Mouse (Mus musculus) lung, embryonic 15.5 days (tissue): Measurements from ENCODE around the gene Lingo3. TPM values are rescaled to one million over a fixed set of nuclear protein-coding genes. Genes with fewer than 3 reads are reported as not detected.

Source experiments
- ATAC-seq: fragments of 200-750 bp; cut with Nextera tagmentation; 2 replicates; pipeline ENCODE4 v1.8.0; 2017; ENCODE audit warnings: moderate number of reproducible peaks, borderline replicate concordance; ENCODE audit not compliant: low FRiP score, low TSS enrichment; ENCODE audit errors: extremely low read depth
- H3K27ac ChIP-seq: fragments of 300-500 bp; sonication (generic); 2 replicates; pipeline ENCODE4 v1.5.1; 2015; ENCODE audit warnings: moderate library complexity, mild to moderate bottlenecking, inconsistent platforms
- H3K27me3 ChIP-seq: fragments of 300-500 bp; sonication (generic); 2 replicates; pipeline ENCODE4 v1.6.1; 2015; ENCODE audit warnings: inconsistent platforms
- H3K36me3 ChIP-seq: fragments of 300-500 bp; sonication (generic); 2 replicates; pipeline ENCODE4 v1.6.1; 2015; ENCODE audit warnings: inconsistent platforms
- H3K4me1 ChIP-seq: fragments of 300-500 bp; sonication (generic); 2 replicates; pipeline ENCODE4 v1.6.1; 2015; ENCODE audit warnings: inconsistent platforms
- H3K4me2 ChIP-seq: fragments of 300-500 bp; sonication (generic); 2 replicates; pipeline ENCODE4 v1.6.1; 2015; ENCODE audit warnings: inconsistent platforms, mild to moderate bottlenecking, moderate library complexity
- H3K4me3 ChIP-seq: fragments of 300-500 bp; sonication (generic); 2 replicates; pipeline ENCODE4 v1.5.1; 2015; ENCODE audit warnings: mild to moderate bottlenecking, inconsistent platforms
- H3K9ac ChIP-seq: fragments of 300-500 bp; sonication (generic); 2 replicates; pipeline ENCODE4 v1.6.1; 2015; ENCODE audit warnings: inconsistent platforms
- H3K9me3 ChIP-seq: fragments of 300-500 bp; sonication (generic); 2 replicates; pipeline ENCODE4 v1.6.1; 2016; ENCODE audit warnings: inconsistent platforms
- WGBS: fragments of 180-500 bp; shearing (Covaris S2); methylation state at CpG from one replicate; pipeline ENCODE4 v1.1.7; 2015; 5-methylcytosine and 5-hydroxymethylcytosine counted together
- polyA plus RNA-seq: library from polyadenylated mRNA; unstranded; fragments of >200 nt; fragmentation: Nextera tagmentation; extraction: Ambion mirVana; gene quantifications from 2 replicates; pipeline ENCODE4 v1.2.1, GENCODE M21; 2015

Gene Lingo3
- polyA plus RNA-seq, 1 experiment from 2014 or later: 0.05 TPM

- Histone ChIP-seq H3K4me1 (peaks cover 40% of the 10 kb centered on the region), H3K9ac (no peak within 1 kb of the TSS), H3K4me2 (no peak within 1 kb of the TSS), H3K9me3 (no peaks in the 10 kb centered on the region), H3K4me3 (no peak within 1 kb of the TSS), H3K36me3 (peaks cover 45% of the 10 kb centered on the region), H3K27ac (no peak within 1 kb of the TSS), H3K27me3 (peaks cover 28% of the 10 kb centered on the region)
- no peak for ATAC-seq
- 69% methylated on average over 6 of the region's 6 CpGs for WGBS
Observed at GRCm38 (mm10) chr10:80804916-80805315, 38.9 kb downstream of the Lingo3 start, which contains the start of gene Amh. Gene Amh, plus strand, starts transcription at chr10:80805243.

- Histone ChIP-seq H3K9ac (no peak overlapping the region), H3K27me3 (peaks cover 23% of the 10 kb centered on the region; the same call in 1 of the 2 replicates), H3K4me1 (peaks cover 43% of the 10 kb centered on the region), H3K27ac (no peak overlapping the region), H3K4me3 (no peak overlapping the region), H3K36me3 (peaks cover 45% of the 10 kb centered on the region), H3K4me2 (no peak overlapping the region), H3K9me3 (no peaks in the 10 kb centered on the region)
- WGBS: 94% methylated on average over 2 of the region's 2 CpGs
- ATAC-seq: no peak
Observed at GRCm38 (mm10) chr10:80804340-80804739, 39.5 kb downstream of the Lingo3 start.

- ATAC-seq: no peak
- WGBS: 74% methylated on average over 3 of the region's 3 CpGs
- H3K9ac ChIP-seq: no peak overlapping the region
Observed at GRCm38 (mm10) chr10:80802996-80803395, 40.8 kb downstream of the Lingo3 start.

GRCm38 (mm10) chr10:80802204-80802912 is 41.5 kb downstream of the Lingo3 start:
- 82% methylated on average over 10 of the region's 10 CpGs for WGBS
- Histone ChIP-seq H3K36me3 (peaks cover 45% of the 10 kb centered on the region), H3K27ac (no peak overlapping the region), H3K4me1 (peaks cover 25% of the 10 kb centered on the region), H3K9ac (no peak overlapping the region), H3K4me3 (no peak overlapping the region), H3K27me3 (peaks cover 10% of the 10 kb centered on the region; the same call in 1 of the 2 replicates), H3K4me2 (no peak overlapping the region), H3K9me3 (no peaks in the 10 kb centered on the region)
- ATAC-seq: no peak

More at GRCm38 (mm10) chr10:80802996-80803395, 40.8 kb downstream of the Lingo3 start:
- peaks cover 45% of the 10 kb centered on the region for H3K36me3 ChIP-seq
- peaks cover 10% of the 10 kb centered on the region; the same call in 1 of the 2 replicates for H3K27me3 ChIP-seq
- H3K27ac ChIP-seq: no peak overlapping the region
- no peaks in the 10 kb centered on the region for H3K9me3 ChIP-seq
- peaks cover 30% of the 10 kb centered on the region for H3K4me1 ChIP-seq
- H3K4me2 ChIP-seq: no peak overlapping the region
- H3K4me3 ChIP-seq: no peak overlapping the region

- H3K4me1 ChIP-seq: peaks cover 26% of the 10 kb centered on the region
- H3K4me2 ChIP-seq: peak overlapping the region; percentile 79
- H3K36me3 ChIP-seq: peaks cover 57% of the 10 kb centered on the region
- H3K4me3 ChIP-seq: peak overlapping the region; percentile 91
- H3K27me3 ChIP-seq: no peaks in the 10 kb centered on the region
- ATAC-seq: no peak
- peak overlapping the region; percentile 98 for H3K9ac ChIP-seq
- WGBS: under 1% methylated on average over 18 of the region's 18 CpGs
- H3K27ac ChIP-seq: peak overlapping the region; percentile 98
- H3K9me3 ChIP-seq: no peaks in the 10 kb centered on the region
Observed at GRCm38 (mm10) chr10:80799070-80799566, 44.7 kb downstream of the Lingo3 start.

GRCm38 (mm10) chr10:80798150-80799006 is 45.5 kb downstream of the Lingo3 start, which contains the start of the genes Sf3a2 and Plekhj1:
Gene Sf3a2, plus strand, starts transcription at chr10:80798198.
Gene Plekhj1, minus strand, starts transcription at chr10:80798626.
- under 1% methylated on average over 104 of the region's 104 CpGs for WGBS
- Histone ChIP-seq H3K4me3 (peak within 1 kb of the TSS; percentile 91), H3K27ac (peak within 1 kb of the TSS; percentile 98), H3K9ac (peak within 1 kb of the TSS; percentile 98), H3K4me2 (peak within 1 kb of the TSS; percentile 79), H3K36me3 (peaks cover 56% of the 10 kb centered on the region), H3K4me1 (peaks cover 26% of the 10 kb centered on the region), H3K27me3 (no peaks in the 10 kb centered on the region), H3K9me3 (no peaks in the 10 kb centered on the region)
- ATAC-seq: peak; percentile 92

- Histone ChIP-seq H3K9ac (peak overlapping the region; percentile 98), H3K9me3 (no peaks in the 10 kb centered on the region), H3K4me1 (peaks cover 26% of the 10 kb centered on the region), H3K4me2 (peak overlapping the region; percentile 79), H3K27me3 (no peaks in the 10 kb centered on the region), H3K36me3 (peaks cover 56% of the 10 kb centered on the region), H3K4me3 (peak overlapping the region; percentile 91), H3K27ac (peak overlapping the region; percentile 98)
- 2% methylated on average over 59 of the region's 59 CpGs for WGBS
- ATAC-seq: peak; percentile 60
Observed at GRCm38 (mm10) chr10:80797186-80798149, 46.4 kb downstream of the Lingo3 start.

GRCm38 (mm10) chr10:80796307-80796848 is 47.5 kb downstream of the Lingo3 start:
- H3K9ac ChIP-seq: peak overlapping the region; percentile 98; the same call in 1 of the 2 replicates
- H3K4me3 ChIP-seq: peak overlapping the region; percentile 91
- H3K4me2 ChIP-seq: peak overlapping the region; percentile 79
- no peaks in the 10 kb centered on the region for H3K9me3 ChIP-seq
- no peak for ATAC-seq
- H3K36me3 ChIP-seq: peaks cover 56% of the 10 kb centered on the region
- 71% methylated on average over 9 of the region's 9 CpGs for WGBS
- H3K27me3 ChIP-seq: no peaks in the 10 kb centered on the region
- peaks cover 26% of the 10 kb centered on the region for H3K4me1 ChIP-seq
- H3K27ac ChIP-seq: no peak overlapping the region

- H3K4me1 ChIP-seq: peaks cover 18% of the 10 kb centered on the region
- no peak overlapping the region for H3K4me3 ChIP-seq
- no peak for ATAC-seq
- H3K9ac ChIP-seq: no peak overlapping the region
- H3K4me2 ChIP-seq: no peak overlapping the region
- no peaks in the 10 kb centered on the region for H3K9me3 ChIP-seq
- 86% methylated on average over 8 of the region's 8 CpGs for WGBS
- H3K27me3 ChIP-seq: no peaks in the 10 kb centered on the region
- no peak overlapping the region for H3K27ac ChIP-seq
- H3K36me3 ChIP-seq: peaks cover 61% of the 10 kb centered on the region
Observed at GRCm38 (mm10) chr10:80794750-80795149, 49.1 kb downstream of the Lingo3 start.

- H3K4me1 ChIP-seq: peaks cover 14% of the 10 kb centered on the region
- no peak overlapping the region for H3K4me2 ChIP-seq
- ATAC-seq: no peak
- H3K27me3 ChIP-seq: no peaks in the 10 kb centered on the region
- H3K36me3 ChIP-seq: peaks cover 69% of the 10 kb centered on the region
- H3K9ac ChIP-seq: no peak overlapping the region
- H3K4me3 ChIP-seq: no peak overlapping the region
- H3K9me3 ChIP-seq: no peaks in the 10 kb centered on the region
- 85% methylated on average over 4 of the region's 4 CpGs for WGBS
- no peak overlapping the region for H3K27ac ChIP-seq
Observed at GRCm38 (mm10) chr10:80793803-80794202, 50.0 kb downstream of the Lingo3 start.
